Mouse (Mus musculus): ENCODE data around the gene Irf9. TPM values are rescaled to one million over a fixed set of nuclear protein-coding genes. Genes with fewer than 3 reads are reported as not detected.

Irf9 gene
- total and polyA plus RNA-seq, 3 experiments, result 8.5 to 14.8 TPM; not detected in 1

DNA sequence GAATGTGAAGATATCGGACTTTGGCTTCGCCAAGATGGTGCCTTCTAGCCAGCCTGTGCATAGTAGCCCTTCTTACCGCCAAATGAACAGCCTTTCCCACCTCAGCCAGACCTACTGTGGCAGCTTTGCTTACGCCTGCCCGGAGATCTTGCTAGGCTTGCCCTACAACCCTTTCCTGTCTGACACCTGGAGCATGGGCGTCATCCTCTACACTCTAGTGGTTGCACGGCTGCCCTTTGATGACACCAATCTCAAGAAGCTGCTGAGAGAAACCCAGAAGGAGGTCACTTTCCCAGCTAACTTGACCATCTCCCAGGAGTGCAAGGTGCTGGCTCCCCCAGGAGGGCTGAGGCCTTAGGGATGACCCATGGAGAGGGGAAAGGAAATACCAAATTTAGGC, 48.2 kb downstream of the Irf9 start:
- Histone ChIP-seq H3K79me2 (ENCODE audit: control insufficient read depth, insufficient read depth, low read length, poor library complexity) (no peaks in the 10 kb centered on the region), H3K9ac (ENCODE audit: control insufficient read depth, low read depth, low read length, poor library complexity, severe bottlenecking) (no peak overlapping the region), H3K27me3 (ENCODE audit: control insufficient read depth in 1 of 2, insufficient read depth in 2 of 2, low read length in 2 of 2) (no peaks in the 10 kb centered on the region), H3K36me3 (ENCODE audit: control insufficient read depth in 1 of 2, insufficient read depth in 2 of 2, low read length in 2 of 2) (no peaks in the 10 kb centered on the region; a peak in 1 of 4 replicates), H3K4me3 (ENCODE audit: control insufficient read depth in 1 of 2, insufficient read depth in 1 of 2, low read depth in 2 of 2, low read length in 2 of 2) (no peak overlapping the region), H3K27ac (ENCODE audit: control insufficient read depth, low read depth, low read length) (no peak overlapping the region), H3K9me3 (replicated peaks; ENCODE audit: insufficient read depth, low read length) (no peaks in the 10 kb centered on the region), H3K4me1 (ENCODE audit: control insufficient read depth in 1 of 2, insufficient read depth in 2 of 2, low read length in 2 of 2) (no peaks in the 10 kb centered on the region)
- TF ChIP-seq MYB (IDR thresholded peaks at IDR 0.05; ENCODE audit: low read depth, low read length) (no peak), GATA1 (IDR thresholded peaks at IDR 0.05; ENCODE audit: low read depth, low read length) (no peak), POLR2AphosphoS5 (IDR thresholded peaks at IDR 0.05; ENCODE audit: borderline replicate concordance, low read depth, low read length) (no peak), NELFE (IDR thresholded peaks at IDR 0.05; ENCODE audit: low read depth, low read length) (no peak), CTCF (IDR thresholded peaks at IDR 0.05 in 2 of 3, conservative IDR thresholded peaks at IDR 0.05 in 1 of 3; ENCODE audit: control insufficient read depth in 1 of 3, insufficient read depth in 1 of 3, low read depth in 2 of 3, low read length in 3 of 3, poor library complexity in 1 of 3, severe bottlenecking in 1 of 3) (no peak), ZMIZ1 (IDR thresholded peaks at IDR 0.05; ENCODE audit: low read depth, low read length) (no peak), ZC3H11A (IDR thresholded peaks at IDR 0.05; ENCODE audit: low read depth, low read length) (no peak), MAX (IDR thresholded peaks at IDR 0.05; ENCODE audit: low read length) (no peak)
- no peak for DNase-seq (ENCODE audit: low read depth, low spot score)

DNA sequence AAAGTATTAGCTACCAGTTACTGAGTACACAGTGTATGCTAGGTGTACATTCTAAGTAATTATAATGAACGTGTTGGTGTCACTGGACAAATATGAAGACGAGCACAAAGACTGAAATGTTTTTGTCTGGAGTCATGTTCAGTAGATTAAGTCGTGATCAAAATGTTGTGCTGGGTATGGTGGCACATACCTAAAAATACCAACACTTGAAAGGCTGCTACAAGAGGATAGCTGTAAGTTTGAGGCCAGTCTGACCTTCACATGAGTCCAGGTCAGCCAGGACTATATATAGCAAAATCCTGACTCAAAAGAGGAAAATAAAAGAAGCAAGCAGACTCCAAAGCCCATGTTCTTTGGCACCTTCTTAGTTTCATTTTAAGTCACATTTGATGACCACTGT, 53.6 kb downstream of the Irf9 start:
- TF ChIP-seq RAD21 (IDR thresholded peaks at IDR 0.05; ENCODE audit: low read depth, low read length), result no peak
- no peak for TF ChIP-seq JUND (IDR thresholded peaks at IDR 0.05; ENCODE audit: low read depth, low read length)
- no peak for TF ChIP-seq USF2 (IDR thresholded peaks at IDR 0.05; ENCODE audit: borderline replicate concordance in 1 of 2, insufficient read depth in 1 of 2, low read depth in 1 of 2, low read length in 2 of 2)
- no peak for TF ChIP-seq ELF1 (IDR thresholded peaks at IDR 0.05; ENCODE audit: low read depth, low read length)
- no peak for TF ChIP-seq EP300 (IDR thresholded peaks at IDR 0.05; ENCODE audit: low read depth in 1 of 2, low read length in 2 of 2)
- TF ChIP-seq MAX (IDR thresholded peaks at IDR 0.05; ENCODE audit: low read length), result no peak
- TF ChIP-seq MYB (IDR thresholded peaks at IDR 0.05; ENCODE audit: low read depth, low read length), result no peak
- no peak for TF ChIP-seq TBP (IDR thresholded peaks at IDR 0.05; ENCODE audit: low read depth, low read length)
- no peak for TF ChIP-seq CTCF (IDR thresholded peaks at IDR 0.05 in 2 of 3, conservative IDR thresholded peaks at IDR 0.05 in 1 of 3; ENCODE audit: control insufficient read depth in 1 of 3, insufficient read depth in 1 of 3, low read depth in 2 of 3, low read length in 3 of 3, poor library complexity in 1 of 3, severe bottlenecking in 1 of 3)
- TF ChIP-seq ZKSCAN1 (IDR thresholded peaks at IDR 0.05; ENCODE audit: low read depth, low read length), result no peak
- TF ChIP-seq USF1 (IDR thresholded peaks at IDR 0.05; ENCODE audit: low read depth, low read length), result no peak
- TF ChIP-seq SIN3A (IDR thresholded peaks at IDR 0.05; ENCODE audit: low read length), result no peak
- TF ChIP-seq CHD1 (IDR thresholded peaks at IDR 0.05; ENCODE audit: low read depth, low read length), result no peak
- no peak for TF ChIP-seq KAT2A (conservative IDR thresholded peaks at IDR 0.05; ENCODE audit: low read depth, low read length)
- no peak for TF ChIP-seq GATA1 (IDR thresholded peaks at IDR 0.05; ENCODE audit: low read depth, low read length)
- no peak for TF ChIP-seq MXI1 (IDR thresholded peaks at IDR 0.05; ENCODE audit: low read depth, low read length)
- no peak for TF ChIP-seq MAZ (IDR thresholded peaks at IDR 0.05; ENCODE audit: low read depth, low read length)
- TF ChIP-seq RCOR1 (IDR thresholded peaks at IDR 0.05; ENCODE audit: low read depth, low read length), result no peak
- no peak for TF ChIP-seq ZC3H11A (IDR thresholded peaks at IDR 0.05; ENCODE audit: low read depth, low read length)
- no peak for TF ChIP-seq POLR2AphosphoS5 (IDR thresholded peaks at IDR 0.05; ENCODE audit: borderline replicate concordance, low read depth, low read length)
- no peak overlapping the region for H3K4me3 ChIP-seq (ENCODE audit: control insufficient read depth in 1 of 2, insufficient read depth in 1 of 2, low read depth in 2 of 2, low read length in 2 of 2)
- H3K9ac ChIP-seq (ENCODE audit: control insufficient read depth, low read depth, low read length, poor library complexity, severe bottlenecking), result no peak overlapping the region
- H3K79me2 ChIP-seq (ENCODE audit: control insufficient read depth, insufficient read depth, low read length, poor library complexity), result no peaks in the 10 kb centered on the region; the same call in 1 of the 2 replicates
- H3K9me3 ChIP-seq (replicated peaks; ENCODE audit: insufficient read depth, low read length), result no peaks in the 10 kb centered on the region
- H3K27ac ChIP-seq (ENCODE audit: control insufficient read depth, low read depth, low read length), result no peak overlapping the region
- H3K4me1 ChIP-seq (ENCODE audit: control insufficient read depth in 1 of 2, insufficient read depth in 2 of 2, low read length in 2 of 2), result peaks cover 3 to 14% of the 10 kb centered on the region in 2 experiments
- H3K36me3 ChIP-seq (ENCODE audit: control insufficient read depth in 1 of 2, insufficient read depth in 2 of 2, low read length in 2 of 2), result peaks cover 0 to 11% of the 10 kb centered on the region in 2 experiments; a peak in 3 of 4 replicates
- H3K27me3 ChIP-seq (ENCODE audit: control insufficient read depth in 1 of 2, insufficient read depth in 2 of 2, low read length in 2 of 2), result no peaks in the 10 kb centered on the region
- no peak for DNase-seq (ENCODE audit: low read depth, low spot score)

All from MEL (cell line).